Mouse (Mus musculus) hindbrain, embryonic 16.5 days (tissue): ENCODE results near the gene Med22. TPM values are rescaled to one million over a fixed set of nuclear protein-coding genes. Genes with fewer than 3 reads are reported as not detected.
A peak's percentile ranks its signal among the peaks of the same experiment; 100 is the strongest.

Source experiments
- ATAC-seq: fragments of 200-750 bp; cut with Nextera tagmentation; 2 replicates; pipeline ENCODE4 v1.8.0; 2017; ENCODE audit warnings: moderate TSS enrichment, moderate library complexity
- H3K27ac ChIP-seq: fragments of 300-500 bp; sonication (generic); 2 replicates; pipeline ENCODE4 v1.5.1; 2014; ENCODE audit warnings: low read depth, mild to moderate bottlenecking, control low read depth, low read length, moderate library complexity
- H3K27me3 ChIP-seq: fragments of 300-500 bp; sonication (generic); replicated peaks from 2 replicates; pipeline ENCODE4 v1.6.1; 2014; ENCODE audit warnings: low read length; ENCODE audit not compliant: control insufficient read depth, insufficient read depth
- H3K36me3 ChIP-seq: fragments of 300-500 bp; sonication (generic); 2 replicates; pipeline ENCODE4 v1.6.1; 2014; ENCODE audit warnings: mild to moderate bottlenecking, low read length, moderate library complexity, mixed read lengths; ENCODE audit not compliant: control insufficient read depth, insufficient read depth
- H3K4me1 ChIP-seq: fragments of 300-500 bp; sonication (generic); 2 replicates; pipeline ENCODE4 v1.6.1; 2014; ENCODE audit warnings: low read depth, low read length; ENCODE audit not compliant: control insufficient read depth, insufficient read depth
- H3K4me2 ChIP-seq: fragments of 300-500 bp; sonication (generic); 2 replicates; pipeline ENCODE4 v1.6.1; 2014; ENCODE audit warnings: mild to moderate bottlenecking, low read length, control low read depth, moderate library complexity
- H3K4me3 ChIP-seq: fragments of 300-500 bp; sonication (generic); 2 replicates; pipeline ENCODE4 v1.5.1; 2014; ENCODE audit warnings: mild to moderate bottlenecking, low read length, control low read depth, moderate library complexity
- H3K9ac ChIP-seq: fragments of 300-500 bp; sonication (generic); 2 replicates; pipeline ENCODE4 v1.6.1; 2014; ENCODE audit warnings: low read depth, mild to moderate bottlenecking, control low read depth, low read length, moderate library complexity
- H3K9me3 ChIP-seq: fragments of 300-500 bp; sonication (generic); 2 replicates; pipeline ENCODE4 v1.6.1; 2014; ENCODE audit warnings: mild to moderate bottlenecking, low read length, moderate library complexity; ENCODE audit not compliant: control insufficient read depth
- WGBS: fragments of 180-500 bp; shearing (Covaris S2); extraction: QIAGEN DNeasy Blood & Tissue Kit; methylation state at CpG from one replicate; pipeline ENCODE4 v1.1.7; 2014; 5-methylcytosine and 5-hydroxymethylcytosine counted together
- polyA plus RNA-seq: library from polyadenylated mRNA; unstranded; fragments of >200 nt; fragmentation: Nextera tagmentation; extraction: Ambion mirVana; gene quantifications from 2 replicates; pipeline ENCODE4 v1.2.1, GENCODE M21; 2015

Gene Med22
- polyA plus RNA-seq, 1 experiment from 2014 or later = 119 TPM

DNA sequence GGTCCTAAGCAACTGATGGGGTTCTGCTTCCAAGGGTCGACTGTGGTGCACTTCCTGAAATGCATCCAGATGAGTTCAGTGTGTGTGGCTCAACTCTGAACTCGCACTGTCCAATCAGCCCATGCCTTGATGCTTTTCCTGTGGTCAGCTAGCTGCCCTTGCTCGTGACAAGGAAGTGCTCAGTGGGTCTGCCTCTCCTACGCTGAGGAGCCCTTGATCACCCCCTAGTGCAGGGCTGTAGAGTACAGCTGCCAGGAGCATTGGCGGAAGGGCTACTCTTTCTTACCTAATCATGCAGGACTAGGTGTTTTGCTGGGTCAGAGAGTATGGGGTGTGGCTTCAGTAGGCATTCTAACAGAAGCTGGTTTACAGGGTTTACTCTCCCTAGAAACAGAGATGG, 31.1 kb upstream of the Med22 start:
- Histone ChIP-seq H3K9ac (no peak overlapping the region), H3K36me3 (0 out of 2 replicates have a peak, but pooled peaks cover under 1% of the 10 kb centered on the region), H3K4me2 (no peak overlapping the region), H3K27ac (no peak overlapping the region), H3K27me3 (no peaks in the 10 kb centered on the region), H3K9me3 (no peaks in the 10 kb centered on the region), H3K4me1 (no peaks in the 10 kb centered on the region), H3K4me3 (no peak overlapping the region)
- ATAC-seq = no peak
- WGBS = 46% methylated on average over 5 of the region's 5 CpGs

DNA sequence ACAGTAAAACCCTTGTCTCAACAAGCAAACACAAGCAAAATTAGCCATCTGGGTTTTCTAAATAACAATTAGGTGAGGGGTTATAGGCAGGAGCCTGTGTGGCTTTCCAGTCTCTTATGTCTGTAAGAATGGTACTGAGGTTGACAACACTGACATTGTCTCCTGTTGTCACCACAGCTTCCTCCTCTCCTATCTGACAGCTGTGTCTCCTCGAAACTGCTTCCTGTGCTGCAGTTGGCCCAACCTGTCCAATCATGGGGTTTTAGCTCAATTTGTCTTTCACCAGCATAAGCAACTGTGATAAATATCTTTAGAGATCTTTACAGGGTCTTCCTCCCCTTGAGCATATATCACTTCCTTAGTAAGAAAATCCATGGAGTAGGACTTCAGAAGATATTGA, 25.9 kb upstream of the Med22 start:
- H3K27ac ChIP-seq = no peak overlapping the region
- H3K36me3 ChIP-seq = no peaks in the 10 kb centered on the region
- H3K9me3 ChIP-seq = no peaks in the 10 kb centered on the region
- no peaks in the 10 kb centered on the region for H3K27me3 ChIP-seq
- no peak overlapping the region for H3K4me3 ChIP-seq
- H3K9ac ChIP-seq = no peak overlapping the region
- no peak overlapping the region for H3K4me2 ChIP-seq
- H3K4me1 ChIP-seq = peaks cover 11% of the 10 kb centered on the region
- no peak for ATAC-seq
- WGBS = 80% methylated on average over 1 of the region's 1 CpGs

DNA sequence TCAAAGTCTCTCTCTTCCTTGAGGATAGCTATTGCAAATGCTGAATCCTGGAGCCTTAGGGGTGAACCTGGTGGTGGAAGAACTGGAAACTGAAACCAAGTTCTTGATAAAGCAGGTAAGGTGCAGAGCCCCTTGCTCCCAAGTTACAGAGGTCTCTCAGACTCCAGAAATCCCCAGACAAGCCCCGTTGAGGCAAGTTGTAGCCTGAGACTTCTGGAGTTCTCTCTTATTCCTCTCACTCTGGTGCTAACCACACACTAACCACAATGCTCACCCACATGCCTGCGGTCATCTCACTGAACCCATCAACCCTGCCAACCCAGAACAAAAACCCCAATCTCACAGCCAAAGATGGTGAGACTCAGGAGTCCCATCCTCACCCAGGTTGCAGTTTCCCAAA, 24.8 kb upstream of the Med22 start:
- ATAC-seq = no peak
- WGBS = 97% methylated on average over 2 of the region's 2 CpGs

GRCm38 (mm10) chr2:26933304-26934055, 23.0 kb upstream of the Med22 start, which contains the start of the genes Surf4 and Stkld1:
Surf4 (minus strand) TSS chr2:26933928.
Stkld1 (plus strand) TSS chr2:26934047.
- Histone ChIP-seq H3K9me3 (no peaks in the 10 kb centered on the region), H3K4me3 (peak within 1 kb of the TSS; percentile 98), H3K9ac (peak within 1 kb of the TSS; percentile 90), H3K4me1 (peaks cover 22% of the 10 kb centered on the region), H3K27me3 (no peaks in the 10 kb centered on the region), H3K36me3 (peaks cover 3% of the 10 kb centered on the region; the same call in 1 of the 2 replicates), H3K27ac (peak within 1 kb of the TSS; percentile 79), H3K4me2 (peak within 1 kb of the TSS; percentile 86)
- ATAC-seq = peak; percentile 97
- under 1% methylated on average over 42 of the region's 70 CpGs for WGBS

More for the DNA sequence above, 24.8 kb upstream of the Med22 start:
- Histone ChIP-seq H3K27me3 (no peaks in the 10 kb centered on the region), H3K4me1 (peaks cover 22% of the 10 kb centered on the region), H3K4me3 (no peak overlapping the region), H3K4me2 (no peak overlapping the region), H3K36me3 (peaks cover 3% of the 10 kb centered on the region; the same call in 1 of the 2 replicates), H3K27ac (no peak overlapping the region), H3K9me3 (no peaks in the 10 kb centered on the region), H3K9ac (no peak overlapping the region)

DNA sequence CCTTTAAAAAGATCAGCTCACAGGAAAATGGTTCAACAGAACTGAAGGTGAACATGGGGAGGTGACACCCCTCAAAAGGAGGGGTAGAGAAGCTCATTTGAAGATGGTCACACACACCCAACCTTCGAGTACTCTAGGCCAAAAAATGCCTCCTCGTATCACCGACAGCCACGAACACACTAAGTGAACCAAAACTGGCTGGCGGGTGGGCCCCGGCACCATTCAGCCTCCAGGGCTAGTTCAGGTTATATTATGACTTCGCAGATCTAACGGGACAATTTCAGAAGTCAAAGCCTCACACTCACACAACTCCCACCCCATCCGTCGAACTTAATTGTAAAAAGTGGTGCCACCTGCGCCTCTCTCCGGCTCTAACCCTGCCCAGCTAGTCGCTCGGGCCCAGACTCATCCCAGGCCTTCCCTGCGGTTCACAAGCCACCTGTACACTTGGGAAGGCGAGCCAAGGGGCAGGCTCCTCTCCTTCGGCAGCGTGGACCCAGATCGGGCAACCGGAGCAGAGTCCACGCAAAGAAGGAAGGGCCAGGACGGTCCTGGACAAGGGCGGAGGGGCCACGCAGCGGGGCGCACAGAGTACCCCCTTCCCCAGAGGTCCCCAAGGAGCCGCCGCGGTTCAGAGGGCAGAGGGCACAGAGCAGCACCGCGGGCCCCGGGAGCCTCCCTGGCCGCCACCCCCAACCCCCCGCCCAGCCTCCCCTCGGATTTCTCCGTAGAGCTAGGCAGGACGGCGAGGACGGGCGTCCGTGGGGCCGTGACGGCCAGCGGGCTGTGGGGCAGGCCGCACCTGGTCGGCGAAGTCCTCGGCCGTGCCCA, 22.2 kb upstream of the Med22 start:
- Histone ChIP-seq H3K9ac (peak overlapping the region; percentile 90), H3K36me3 (peaks cover 3% of the 10 kb centered on the region; the same call in 1 of the 2 replicates), H3K4me1 (peaks cover 22% of the 10 kb centered on the region), H3K4me2 (peak overlapping the region; percentile 86), H3K9me3 (no peaks in the 10 kb centered on the region), H3K4me3 (peak overlapping the region; percentile 98), H3K27me3 (no peaks in the 10 kb centered on the region), H3K27ac (peak overlapping the region; percentile 79)
- 2% methylated on average over 36 of the region's 49 CpGs for WGBS
- ATAC-seq = peak; percentile 61

DNA sequence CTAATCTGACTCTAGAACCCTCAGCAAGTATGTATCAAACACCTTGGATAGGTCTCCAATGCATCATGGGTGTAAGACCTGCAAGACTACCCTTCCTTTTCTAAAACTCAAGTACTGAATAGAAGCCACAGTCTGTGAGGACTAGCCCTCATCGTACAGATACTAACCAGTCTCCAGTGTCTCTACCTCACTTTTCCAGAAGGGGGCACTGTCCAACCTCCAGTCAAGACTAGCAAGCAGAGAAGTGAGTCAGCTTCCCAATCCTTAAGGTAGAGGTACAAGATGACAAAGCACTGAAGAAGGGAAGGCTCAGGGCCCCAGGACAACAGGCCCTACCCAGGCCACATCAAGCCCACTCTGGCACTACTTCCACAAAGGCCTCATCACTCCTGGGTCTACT, 19.9 kb upstream of the Med22 start:
- no peak overlapping the region for H3K27ac ChIP-seq
- no peak overlapping the region for H3K4me3 ChIP-seq
- 44% methylated on average over 1 of the region's 1 CpGs for WGBS
- no peaks in the 10 kb centered on the region for H3K27me3 ChIP-seq
- no peak for ATAC-seq
- H3K9ac ChIP-seq = no peak overlapping the region
- H3K4me2 ChIP-seq = no peak overlapping the region
- H3K9me3 ChIP-seq = no peaks in the 10 kb centered on the region
- H3K36me3 ChIP-seq = peaks cover 9% of the 10 kb centered on the region
- H3K4me1 ChIP-seq = peaks cover 22% of the 10 kb centered on the region

DNA sequence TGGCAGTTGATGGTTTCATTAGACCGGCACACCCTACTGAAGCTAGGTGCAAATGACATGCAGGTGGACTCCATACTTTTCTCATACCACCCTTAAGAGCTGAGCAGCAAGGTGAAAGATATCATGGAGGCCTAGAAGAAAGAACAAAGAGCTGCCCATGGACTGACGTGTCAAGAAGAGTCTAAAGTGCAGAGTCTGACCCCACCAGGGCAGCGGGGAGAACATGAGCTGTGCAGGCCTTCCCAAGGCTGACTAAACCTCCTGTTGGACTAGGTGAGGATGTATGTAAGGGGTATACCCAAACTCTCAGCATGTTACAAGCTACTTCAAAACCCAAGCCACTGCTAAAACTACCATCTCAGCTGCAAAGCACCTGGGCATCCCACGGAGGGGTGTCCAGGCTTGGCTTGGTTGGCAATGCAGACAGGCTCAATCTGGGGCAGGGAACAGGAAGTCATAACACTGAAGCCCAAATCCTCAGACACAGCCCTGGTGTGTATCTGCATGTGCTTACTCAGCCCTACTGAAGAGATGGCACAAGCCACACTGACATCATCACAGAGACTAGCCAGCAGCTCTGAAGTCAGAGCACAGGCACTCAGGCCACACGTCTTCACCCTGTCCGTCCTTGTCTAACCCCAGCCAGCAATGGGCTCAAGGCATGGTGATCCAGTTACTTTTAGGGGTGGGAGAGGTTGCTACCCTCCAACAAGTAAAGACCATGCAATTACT, 17.4 kb upstream of the Med22 start:
- Histone ChIP-seq H3K4me2 (no peak overlapping the region), H3K9ac (no peak overlapping the region), H3K36me3 (peaks cover 21% of the 10 kb centered on the region), H3K9me3 (no peaks in the 10 kb centered on the region), H3K4me1 (peaks cover 22% of the 10 kb centered on the region), H3K27me3 (no peaks in the 10 kb centered on the region), H3K27ac (no peak overlapping the region), H3K4me3 (no peak overlapping the region)
- WGBS = 97% methylated on average over 6 of the region's 6 CpGs
- no peak for ATAC-seq

GRCm38 (mm10) chr2:26921784-26922183, 11.3 kb upstream of the Med22 start:
- Histone ChIP-seq H3K36me3 (peaks cover 61% of the 10 kb centered on the region), H3K9me3 (no peaks in the 10 kb centered on the region), H3K4me3 (no peak overlapping the region), H3K4me2 (no peak overlapping the region), H3K27me3 (no peaks in the 10 kb centered on the region), H3K9ac (no peak overlapping the region), H3K27ac (no peak overlapping the region), H3K4me1 (peaks cover 14% of the 10 kb centered on the region)
- ATAC-seq = no peak
- WGBS = 74% methylated on average over 9 of the region's 9 CpGs
